8 mouse cellular contexts compared by ENCODE assay signal in genomic region chr3:63868285-63868684, GRCm38 (mm10). TPM values are rescaled to one million over a fixed set of nuclear protein-coding genes. Genes with fewer than 3 reads are reported as not detected.
DNase-seq lines count a peak whose midpoint lies in the region.

No protein-coding gene starts in this region.

- no peaks in the 10 kb centered on the region for H3K4me1 ChIP-seq in heart, embryonic 10.5 days

- no peaks in the 10 kb centered on the region for H3K36me3 ChIP-seq in heart, embryonic 10.5 days

- H3K27ac ChIP-seq in heart, embryonic 10.5 days = no peak overlapping the region

- DNase-seq in heart, adult 8-10 months (ENCODE audit: low spot score) = peak; percentile 16
- DNase-seq in heart, embryonic 10.5 days (ENCODE audit: low spot score) = no peak
- peak; percentile 6 for DNase-seq in thymus, postnatal 4 days
- DNase-seq in thymus, adult 18-20 months = no peak
- DNase-seq in forelimb bud, embryonic 11.5 days (ENCODE audit: low read depth, low spot score) = peak; percentile 35
- peak; percentile 38 to 60 for DNase-seq in left cerebral cortex, postnatal 10 days (ENCODE audit: extremely low spot score in 1 of 2, low spot score in 2 of 2)
- DNase-seq in spleen, postnatal 36 days (ENCODE audit: low spot score in 2 of 2) = no peak
- DNase-seq in natural killer cell, adult 2 months (ENCODE audit: low spot score in 2 of 2) = no peak

- no peak overlapping the region for H3K4me3 ChIP-seq in heart, embryonic 10.5 days

- intact Hi-C loops in left cerebral cortex, postnatal 10 days (cut with DNase I) = loop anchor here (2.0 to 10.0 kb wide), 4 partner anchors 296 to 1343 kb away; no protein-coding TSS in a partner anchor

- no peaks in the 10 kb centered on the region for H3K27me3 ChIP-seq in heart, embryonic 10.5 days (ENCODE audit: insufficient read depth, poor library complexity, severe bottlenecking)

- no peaks in the 10 kb centered on the region for H3K9me3 ChIP-seq in heart, embryonic 10.5 days

- 59% methylated on average over 1 of the region's 1 CpGs for WGBS in heart, embryonic 10.5 days

RNA-seq across cellular contexts. Expression of gene Plch1, which starts 31.0 kb away (rescaled TPM):
- under 1 TPM; 0.05 to 0.23 (median 0.06) TPM for total RNA-seq in heart, adult 8-10 months (2022)
- 1.0 and 2.0 TPM in 2 replicates for polyA plus RNA-seq in heart, embryonic 10.5 days (2016; fragmentation: Nextera tagmentation; extraction: Ambion mirVana)
- 1 to 10 TPM; 9.0 to 9.1 TPM for total RNA-seq in left cerebral cortex, postnatal 10 days (2021)

Comparison
In these comparisons a context has a peak if more than half of its experiments do, and no peak if none do; other contexts are left out.
1. DNase-seq: peak in heart, adult 8-10 months (single experiment), thymus, postnatal 4 days (single experiment), forelimb bud, embryonic 11.5 days (single experiment) and left cerebral cortex, postnatal 10 days (2 of 2); none in heart, embryonic 10.5 days (single experiment), thymus, adult 18-20 months (0 of 2), spleen, postnatal 36 days (0 of 2) and natural killer cell, adult 2 months (0 of 2).
2. RNA of gene Plch1, which starts 31.0 kb away (total RNA-seq): 9.0 to 9.1 TPM in left cerebral cortex, postnatal 10 days; 0.05 to 0.23 TPM in heart, adult 8-10 months; every median in the first group is over 4 times any median in the second.